Mouse (Mus musculus): ENCODE results near the gene Sertm1. TPM values are rescaled to one million over a fixed set of nuclear protein-coding genes. Genes with fewer than 3 reads are reported as not detected.

Gene Sertm1
- polyA plus RNA-seq, 1 experiment from 2014 or later, result 1.7 TPM

- Histone ChIP-seq H3K9ac (ENCODE audit: low read depth, low read length) (no peak overlapping the region), H3K9me3 (ENCODE audit: control insufficient read depth, low read length) (no peaks in the 10 kb centered on the region), H3K4me2 (ENCODE audit: low read length) (no peak overlapping the region), H3K4me3 (ENCODE audit: low read length) (no peak overlapping the region), H3K36me3 (ENCODE audit: control insufficient read depth, insufficient read depth, low read length) (no peaks in the 10 kb centered on the region), H3K27ac (ENCODE audit: low read depth, low read length) (no peak overlapping the region), H3K4me1 (ENCODE audit: control insufficient read depth, insufficient read depth, low read depth, low read length) (no peaks in the 10 kb centered on the region), H3K27me3 (replicated peaks; ENCODE audit: control insufficient read depth, insufficient read depth, low read length) (no peaks in the 10 kb centered on the region)
- WGBS, result 71% methylated on average over 1 of the region's 1 CpGs
- no peak for ATAC-seq
These were observed 20.8 kb downstream of the Sertm1 start for GRCm38 (mm10) chr3:54894891-54895290.

- H3K27ac ChIP-seq (ENCODE audit: low read depth, low read length), result no peak overlapping the region
- H3K4me1 ChIP-seq (ENCODE audit: control insufficient read depth, insufficient read depth, low read depth, low read length), result no peaks in the 10 kb centered on the region
- ATAC-seq, result no peak
- H3K27me3 ChIP-seq (replicated peaks; ENCODE audit: control insufficient read depth, insufficient read depth, low read length), result no peaks in the 10 kb centered on the region
- no peak overlapping the region for H3K4me3 ChIP-seq (ENCODE audit: low read length)
- H3K9me3 ChIP-seq (ENCODE audit: control insufficient read depth, low read length), result no peaks in the 10 kb centered on the region
- no peak overlapping the region for H3K9ac ChIP-seq (ENCODE audit: low read depth, low read length)
- 36% methylated on average over 4 of the region's 4 CpGs for WGBS
- no peak overlapping the region for H3K4me2 ChIP-seq (ENCODE audit: low read length)
- no peaks in the 10 kb centered on the region for H3K36me3 ChIP-seq (ENCODE audit: control insufficient read depth, insufficient read depth, low read length)
These were observed 23.5 kb downstream of the Sertm1 start for GRCm38 (mm10) chr3:54892218-54892617.

- no peak overlapping the region for H3K4me3 ChIP-seq (ENCODE audit: low read length)
- no peaks in the 10 kb centered on the region for H3K9me3 ChIP-seq (ENCODE audit: control insufficient read depth, low read length)
- H3K9ac ChIP-seq (ENCODE audit: low read depth, low read length), result no peak overlapping the region
- no peaks in the 10 kb centered on the region for H3K36me3 ChIP-seq (ENCODE audit: control insufficient read depth, insufficient read depth, low read length)
- no peaks in the 10 kb centered on the region for H3K27me3 ChIP-seq (replicated peaks; ENCODE audit: control insufficient read depth, insufficient read depth, low read length)
- no peak for ATAC-seq
- 77% methylated on average over 2 of the region's 2 CpGs for WGBS
- no peak overlapping the region for H3K4me2 ChIP-seq (ENCODE audit: low read length)
- no peaks in the 10 kb centered on the region for H3K4me1 ChIP-seq (ENCODE audit: control insufficient read depth, insufficient read depth, low read depth, low read length)
- H3K27ac ChIP-seq (ENCODE audit: low read depth, low read length), result no peak overlapping the region
These were observed 29.2 kb downstream of the Sertm1 start for GRCm38 (mm10) chr3:54886501-54886900.

Other genes with a start within 250 kb of the Sertm1 start
- 70.6 and 87.8 TPM in 2 replicates for gene Supt20, start 223.1 kb downstream of the Sertm1 start, polyA plus RNA-seq (2015; fragmentation: Nextera tagmentation; extraction: Ambion mirVana)
- 0.43 TPM in 1 of 2 replicates, not detected in the other for gene Gm21958, start 201.5 kb downstream of the Sertm1 start, polyA plus RNA-seq (2015; fragmentation: Nextera tagmentation; extraction: Ambion mirVana)
- gene Exosc8, start 180.5 kb downstream of the Sertm1 start, polyA plus RNA-seq (2015; fragmentation: Nextera tagmentation; extraction: Ambion mirVana), result 69.9 and 71.6 TPM in 2 replicates
- 46.2 and 47.9 TPM in 2 replicates for gene Alg5, start 180.3 kb downstream of the Sertm1 start, polyA plus RNA-seq (2015; fragmentation: Nextera tagmentation; extraction: Ambion mirVana)
- gene Smad9, start 160.3 kb downstream of the Sertm1 start, polyA plus RNA-seq (2015; fragmentation: Nextera tagmentation; extraction: Ambion mirVana), result 0.57 and 0.90 TPM in 2 replicates
- gene Rfxap, start 108.1 kb downstream of the Sertm1 start, polyA plus RNA-seq (2015; fragmentation: Nextera tagmentation; extraction: Ambion mirVana), result 38.8 and 42.0 TPM in 2 replicates
- 1.1 and 1.4 TPM in 2 replicates for gene Ccna1, start 139.6 kb upstream of the Sertm1 start, polyA plus RNA-seq (2015; fragmentation: Nextera tagmentation; extraction: Ambion mirVana)
- 13.1 and 16.2 TPM in 2 replicates for gene Spg20, start 196.2 kb upstream of the Sertm1 start, polyA plus RNA-seq (2015; fragmentation: Nextera tagmentation; extraction: Ambion mirVana)
- gene Ccdc169, start 221.5 kb upstream of the Sertm1 start, polyA plus RNA-seq (2015; fragmentation: Nextera tagmentation; extraction: Ambion mirVana), result 0.09 TPM in 1 of 2 replicates, not detected in the other

All from hindbrain, embryonic 16.5 days (tissue).